Mouse (Mus musculus) spleen, adult 2 months (tissue): ENCODE results near the gene Map4k4. TPM values are rescaled to one million over a fixed set of nuclear protein-coding genes. Genes with fewer than 3 reads are reported as not detected.

Experiments used
- DNase-seq, 2 experiments: peaks; one replicate each; pipeline versions ENCODE4 v3.0.0 to v3.0.0-alpha.2; 2012 to 2021; ENCODE audit warnings: low spot score in 2 of 2, low read depth in 1 of 2
- H3K27ac ChIP-seq: fragments of 200-500 bp; 2 replicates; pipeline ENCODE4 v1.5.1; 2012; ENCODE audit warnings: low read length, inconsistent platforms; ENCODE audit not compliant: insufficient read depth
- H3K27me3 ChIP-seq: fragments of 200-500 bp; 2 replicates; pipeline ENCODE4 v1.6.1; 2012; ENCODE audit warnings: mild to moderate bottlenecking, moderate library complexity, low read length, inconsistent platforms; ENCODE audit not compliant: control insufficient read depth, insufficient read depth
- H3K36me3 ChIP-seq: fragments of 200-500 bp; 2 replicates; pipeline ENCODE4 v1.6.1; 2012; ENCODE audit warnings: mild to moderate bottlenecking, low read length, inconsistent platforms; ENCODE audit not compliant: control insufficient read depth, insufficient read depth
- H3K4me1 ChIP-seq: fragments of 200-500 bp; 2 replicates; pipeline ENCODE4 v1.6.1; 2011; ENCODE audit warnings: inconsistent platforms; ENCODE audit not compliant: control insufficient read depth, insufficient read depth, insufficient read length
- H3K4me3 ChIP-seq: fragments of 200-500 bp; 2 replicates; pipeline ENCODE4 v1.5.1; 2011; ENCODE audit warnings: mild to moderate bottlenecking, inconsistent platforms; ENCODE audit not compliant: insufficient read depth, insufficient read length; ENCODE audit errors: extremely low read depth
- CTCF ChIP-seq: fragments of 200-500 bp; IDR thresholded peaks from 2 replicates; pipeline ENCODE4 v1.5.1; 2011; ENCODE audit warnings: mild to moderate bottlenecking, inconsistent platforms; ENCODE audit not compliant: insufficient read depth, insufficient read length, insufficient replicate concordance; ENCODE audit errors: extremely low read depth
- POLR2A ChIP-seq: fragments of 200-500 bp; IDR thresholded peaks from 2 replicates; pipeline ENCODE4 v1.6.1; 2011; ENCODE audit warnings: low read depth, low read length, inconsistent platforms
- WGBS: fragments of 180-500 bp; shearing (Covaris S2); methylation state at CpG from one replicate; pipeline ENCODE4 v1.1.7; 2018; 5-methylcytosine and 5-hydroxymethylcytosine counted together
- polyA plus RNA-seq: library from polyadenylated mRNA; depleted of rRNA; stranded (reverse); fragments of >200 nt; gene quantifications from 2 replicates; pipeline ENCODE4 v1.2.3, GENCODE M21; 2012

Map4k4 gene
- polyA plus RNA-seq, 1 experiment: 54.3 TPM

GRCm38 (mm10) chr1:39941237-39942179, 40.8 kb downstream of the Map4k4 start:
- Histone ChIP-seq H3K27ac (no peak overlapping the region), H3K4me1 (peaks cover 33% of the 10 kb centered on the region), H3K27me3 (no peaks in the 10 kb centered on the region), H3K4me3 (no peak overlapping the region), H3K36me3 (no peaks in the 10 kb centered on the region)
- no peak for TF ChIP-seq CTCF
- no peak for TF ChIP-seq POLR2A
- WGBS: 75% methylated on average over 10 of the region's 10 CpGs
- DNase-seq: no peak

- no peak for DNase-seq
- no peak overlapping the region for H3K27ac ChIP-seq
- no peaks in the 10 kb centered on the region for H3K27me3 ChIP-seq
- TF ChIP-seq POLR2A (no peak), CTCF (no peak)
- 49% methylated on average over 8 of the region's 8 CpGs for WGBS
- no peaks in the 10 kb centered on the region for H3K36me3 ChIP-seq
- H3K4me1 ChIP-seq: peaks cover 33% of the 10 kb centered on the region
- no peak overlapping the region for H3K4me3 ChIP-seq
These were observed 42.2 kb downstream of the Map4k4 start for GRCm38 (mm10) chr1:39942935-39943334.

- Histone ChIP-seq H3K36me3 (no peaks in the 10 kb centered on the region), H3K27ac (no peak overlapping the region), H3K27me3 (no peaks in the 10 kb centered on the region), H3K4me3 (no peak overlapping the region), H3K4me1 (peaks cover 38% of the 10 kb centered on the region)
- WGBS: 28% methylated on average over 5 of the region's 5 CpGs
- peak in 1 of 2 experiments; percentile 19 for DNase-seq
- TF ChIP-seq POLR2A: no peak
- TF ChIP-seq CTCF: no peak
These were observed 43.7 kb downstream of the Map4k4 start for GRCm38 (mm10) chr1:39944306-39944971.

GRCm38 (mm10) chr1:39944972-39945323, 44.2 kb downstream of the Map4k4 start:
- H3K4me1 ChIP-seq: peaks cover 38% of the 10 kb centered on the region
- no peaks in the 10 kb centered on the region for H3K27me3 ChIP-seq
- 61% methylated on average over 4 of the region's 4 CpGs for WGBS

GRCm38 (mm10) chr1:39946391-39946790, 45.7 kb downstream of the Map4k4 start:
- Histone ChIP-seq H3K4me1 (peaks cover 32% of the 10 kb centered on the region), H3K27me3 (no peaks in the 10 kb centered on the region), H3K36me3 (no peaks in the 10 kb centered on the region), H3K4me3 (no peak overlapping the region), H3K27ac (no peak overlapping the region)
- DNase-seq: no peak
- WGBS: 72% methylated on average over 4 of the region's 4 CpGs
- TF ChIP-seq POLR2A (no peak), CTCF (no peak)

More at GRCm38 (mm10) chr1:39944972-39945323, 44.2 kb downstream of the Map4k4 start:
- no peak for DNase-seq
- Histone ChIP-seq H3K27ac (no peak overlapping the region), H3K36me3 (no peaks in the 10 kb centered on the region), H3K4me3 (no peak overlapping the region)
- TF ChIP-seq CTCF (no peak), POLR2A (no peak)

- TF ChIP-seq POLR2A (no peak), CTCF (no peak)
- Histone ChIP-seq H3K27me3 (no peaks in the 10 kb centered on the region), H3K27ac (no peak overlapping the region), H3K36me3 (no peaks in the 10 kb centered on the region), H3K4me3 (no peak overlapping the region), H3K4me1 (peaks cover 29% of the 10 kb centered on the region)
- 90% methylated on average over 6 of the region's 6 CpGs for WGBS
- DNase-seq: no peak
These were observed 46.5 kb downstream of the Map4k4 start for GRCm38 (mm10) chr1:39947179-39947578.
